Mouse (Mus musculus): ENCODE measurements around the gene Rgs21.

DNA sequence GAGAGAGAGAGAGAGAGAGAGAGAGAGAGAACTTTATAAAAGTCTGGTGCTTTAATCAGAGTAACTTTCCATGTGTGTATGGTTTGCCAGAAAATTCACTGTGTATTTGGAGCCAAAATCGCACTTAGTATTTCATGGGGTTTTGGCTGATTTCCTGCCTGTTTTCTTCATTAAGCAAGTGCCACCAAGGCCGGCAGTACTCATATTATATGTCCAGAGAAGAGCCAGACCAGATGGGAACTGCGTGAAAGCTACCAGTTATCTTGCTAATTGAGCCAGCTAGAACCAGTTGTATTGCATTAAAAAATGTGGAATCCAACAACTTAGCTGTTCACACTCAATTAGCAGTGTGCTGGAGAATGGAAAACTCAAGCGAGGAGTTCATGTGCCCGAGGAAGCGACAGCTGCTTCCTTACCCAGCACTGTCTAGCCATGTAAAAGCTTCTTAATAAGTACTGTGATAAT lies 22.9 kb downstream of the Rgs21 start:
- TF ChIP-seq CTCF (IDR thresholded peaks at IDR 0.05; ENCODE audit: low read depth): no peak
- no peak for TF ChIP-seq EP300 (IDR thresholded peaks at IDR 0.05; ENCODE audit: low read depth)

All from heart, postnatal 0 days (tissue).